Mouse (Mus musculus) midbrain, embryonic 11.5 days (tissue): ENCODE measurements around the gene Gabra1. TPM values are rescaled to one million over a fixed set of nuclear protein-coding genes. Genes with fewer than 3 reads are reported as not detected.

ENCODE experiments used
- ATAC-seq: fragments of 200-750 bp; cut with Nextera tagmentation; 2 replicates; pipeline ENCODE4 v1.8.0; 2017; ENCODE audit warnings: moderate TSS enrichment, moderate library complexity; ENCODE audit not compliant: low FRiP score
- DNase-seq: peaks from one replicate; pipeline ENCODE4 v3.0.0; 2015; ENCODE audit warnings: low spot score; ENCODE audit errors: missing footprints
- H3K27ac ChIP-seq: fragments of 300-500 bp; sonication (generic); 2 replicates; pipeline ENCODE4 v1.5.1; 2014; ENCODE audit warnings: low read depth, low read length
- H3K27me3 ChIP-seq: fragments of 300-500 bp; sonication (generic); 2 replicates; pipeline ENCODE4 v1.6.1; 2014; ENCODE audit warnings: mild to moderate bottlenecking, low read length, moderate library complexity, mixed read lengths; ENCODE audit not compliant: control insufficient read depth, insufficient read depth
- H3K36me3 ChIP-seq: fragments of 300-500 bp; sonication (generic); 2 replicates; pipeline ENCODE4 v1.6.1; 2014; ENCODE audit warnings: mild to moderate bottlenecking, low read length, moderate library complexity, mixed read lengths; ENCODE audit not compliant: control insufficient read depth, insufficient read depth
- H3K4me1 ChIP-seq: fragments of 300-500 bp; sonication (generic); 2 replicates; pipeline ENCODE4 v1.6.1; 2014; ENCODE audit warnings: low read length; ENCODE audit not compliant: control insufficient read depth, insufficient read depth
- H3K4me2 ChIP-seq: fragments of 300-500 bp; sonication (generic); 2 replicates; pipeline ENCODE4 v1.6.1; 2014; ENCODE audit warnings: mild to moderate bottlenecking, moderate library complexity
- H3K4me3 ChIP-seq: fragments of 300-500 bp; sonication (generic); 2 replicates; pipeline ENCODE4 v1.5.1; 2014; ENCODE audit warnings: low read depth, low read length
- H3K9ac ChIP-seq: fragments of 300-500 bp; sonication (generic); 2 replicates; pipeline ENCODE4 v1.6.1; 2014; ENCODE audit warnings: low read length
- H3K9me3 ChIP-seq: fragments of 300-500 bp; sonication (generic); 2 replicates; pipeline ENCODE4 v1.6.1; 2016; ENCODE audit warnings: low read length; ENCODE audit not compliant: control insufficient read depth
- whole genome bisulfite sequencing: fragments of 180-500 bp; shearing (Covaris S2); extraction: QIAGEN DNeasy Blood & Tissue Kit; methylation state at CpG from one replicate; pipeline ENCODE4 v1.1.7; 2014; 5-methylcytosine and 5-hydroxymethylcytosine counted together
- polyA plus RNA-seq: library from polyadenylated mRNA; unstranded; fragments of >200 nt; fragmentation: Nextera tagmentation; extraction: Ambion mirVana; gene quantifications from 2 replicates; pipeline ENCODE4 v1.2.1, GENCODE M21; 2014

The Gabra1 gene
- polyA plus RNA-seq, 1 experiment from 2014 or later = 2.9 TPM

- H3K27me3 ChIP-seq = no peaks in the 10 kb centered on the region
- no peak overlapping the region for H3K27ac ChIP-seq
- ATAC-seq (no peak), DNase-seq (no peak)
- no peak overlapping the region for H3K4me2 ChIP-seq
- WGBS = 83% methylated on average over 2 of the region's 2 CpGs
- no peaks in the 10 kb centered on the region for H3K4me1 ChIP-seq
- H3K36me3 ChIP-seq = no peaks in the 10 kb centered on the region
- H3K9ac ChIP-seq = no peak overlapping the region
- H3K4me3 ChIP-seq = no peak overlapping the region
- no peaks in the 10 kb centered on the region for H3K9me3 ChIP-seq
These were observed 87.2 kb downstream of the Gabra1 start for GRCm38 (mm10) chr11:42095556-42095955.

Other genes starting within 250 kb of the Gabra1 start
- gene Gabrg2, start 182.1 kb downstream of the Gabra1 start, polyA plus RNA-seq = 25.6 and 31.1 TPM in 2 replicates
- gene Gabra6, start 138.1 kb upstream of the Gabra1 start, polyA plus RNA-seq = not detected in 2 replicates
- gene Gabrb2, start 236.8 kb upstream of the Gabra1 start, polyA plus RNA-seq = 11.2 and 14.2 TPM in 2 replicates